Mouse (Mus musculus): ENCODE measurements at regions not wholly inside any gene's neighbourhood (a gene's known extent, or its start where the extent isn't known, plus 50 kb on each side); places are given as distances from the start of the nearest gene placed in this dataset.

GRCm38 (mm10) chr1:33271437-33272145 is 398.0 kb downstream of the Prim2 start:
- peak; percentile 88 for DNase-seq (ENCODE audit: low read depth, low spot score)

DNA sequence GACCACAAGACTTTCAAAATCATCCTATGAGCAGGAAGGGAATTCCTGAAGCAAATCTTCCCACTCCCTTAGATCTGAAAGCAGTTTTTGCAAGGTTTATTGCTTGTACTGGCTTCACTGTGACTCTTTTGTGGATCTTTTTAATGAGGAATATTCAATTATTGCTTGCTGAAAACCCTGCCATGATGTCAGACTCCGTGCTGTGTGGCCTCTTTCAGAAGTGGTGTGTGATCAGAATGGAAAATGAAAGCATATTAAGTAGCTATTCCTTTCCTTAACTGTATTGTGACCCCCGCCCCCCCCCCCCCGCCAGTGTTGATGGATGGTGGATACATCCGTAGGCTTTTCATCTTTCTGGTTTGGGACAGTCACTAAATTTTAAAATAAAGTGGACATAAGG is 400.4 kb downstream of the Prim2 start:
- DNase-seq (ENCODE audit: low read depth, low spot score): no peak

- no peak for DNase-seq (ENCODE audit: low read depth, low spot score)
Observed at GRCm38 (mm10) chr1:33265731-33266415, 403.7 kb downstream of the Prim2 start.

GRCm38 (mm10) chr1:33249474-33249873 is 420.1 kb downstream of the Prim2 start:
- DNase-seq (ENCODE audit: low read depth, low spot score): peak; percentile 56

GRCm38 (mm10) chr1:33247076-33247475 is 422.5 kb downstream of the Prim2 start:
- DNase-seq (ENCODE audit: low read depth, low spot score): no peak

DNA sequence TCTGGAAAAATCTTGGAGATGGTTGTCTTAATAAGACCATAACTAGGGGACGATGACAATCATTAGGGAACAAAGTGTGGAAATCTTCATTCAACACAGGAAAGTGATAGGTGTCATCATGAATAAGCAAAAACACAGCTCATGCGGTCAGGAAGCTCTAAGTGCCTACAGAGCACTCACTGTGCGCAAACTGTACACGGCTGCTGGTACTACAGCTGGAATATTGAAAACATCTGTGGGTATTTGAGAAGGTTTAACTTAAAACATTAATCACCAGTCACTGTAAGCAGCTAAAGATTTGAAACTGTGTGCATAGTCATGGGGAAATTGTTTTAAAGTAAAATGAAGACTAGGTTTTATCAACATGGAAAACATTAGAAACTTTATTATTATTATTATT is 424.4 kb downstream of the Prim2 start:
- DNase-seq (ENCODE audit: low read depth, low spot score): no peak

- DNase-seq (ENCODE audit: low read depth, low spot score): no peak
Observed at GRCm38 (mm10) chr1:33244691-33245090, 424.9 kb downstream of the Prim2 start.

GRCm38 (mm10) chr1:33222997-33223396 is 446.6 kb downstream of the Prim2 start:
- no peak for DNase-seq (ENCODE audit: low read depth, low spot score)

GRCm38 (mm10) chr1:33214815-33215214 is 454.8 kb downstream of the Prim2 start:
- no peak for DNase-seq (ENCODE audit: low read depth, low spot score)

- no peak for DNase-seq (ENCODE audit: low read depth, low spot score)
Observed at GRCm38 (mm10) chr1:33214394-33214793, 455.2 kb downstream of the Prim2 start.

DNA sequence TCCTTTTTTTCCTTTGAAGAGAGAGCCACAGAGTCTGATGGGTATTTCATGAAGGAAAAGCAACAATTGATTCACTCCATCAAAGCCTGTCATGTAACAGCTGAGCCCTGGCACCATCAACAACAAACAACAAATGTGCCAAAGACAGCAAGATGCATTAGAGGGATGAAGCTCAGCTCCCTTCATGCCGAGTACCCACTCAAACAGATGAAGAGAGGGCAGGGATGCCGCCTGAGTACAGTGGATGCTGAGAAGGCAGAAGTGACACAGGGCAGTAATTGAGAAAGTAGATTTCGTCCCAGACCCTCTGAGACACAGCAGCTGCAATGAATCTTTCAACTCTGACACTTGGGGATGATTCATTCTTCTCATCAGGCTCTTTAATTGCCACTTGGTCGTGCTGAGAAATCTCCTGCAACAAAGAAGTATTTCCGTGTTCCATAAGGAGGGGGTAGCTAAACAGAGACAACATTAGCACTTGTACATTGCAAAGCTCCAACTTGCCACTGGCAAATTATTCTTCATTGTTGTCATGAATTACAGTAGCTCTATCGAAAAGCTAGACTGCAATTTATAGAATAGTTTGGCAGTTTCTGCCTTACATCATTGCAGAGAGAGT is 467.9 kb downstream of the Prim2 start:
- DNase-seq (ENCODE audit: low read depth, low spot score): peak; percentile 33

GRCm38 (mm10) chr1:33195114-33195513 is 474.5 kb downstream of the Prim2 start:
- DNase-seq (ENCODE audit: low read depth, low spot score): peak; percentile 84

GRCm38 (mm10) chr1:33174646-33175435 is 494.8 kb downstream of the Prim2 start:
- peak; percentile 87 for DNase-seq (ENCODE audit: low read depth, low spot score)

GRCm38 (mm10) chr1:33136991-33137390 is 532.6 kb downstream of the Prim2 start:
- peak; percentile 12 for DNase-seq (ENCODE audit: low read depth, low spot score)

- no peak for DNase-seq (ENCODE audit: low read depth, low spot score)
Observed at GRCm38 (mm10) chr1:33130351-33130750, 539.2 kb downstream of the Prim2 start.

- DNase-seq (ENCODE audit: low read depth, low spot score): peak; percentile 31
Observed at GRCm38 (mm10) chr1:33125062-33125461, 544.5 kb downstream of the Prim2 start.

GRCm38 (mm10) chr1:33106286-33106685 is 559.2 kb upstream of the Gm5415 start:
- no peak for DNase-seq (ENCODE audit: low read depth, low spot score)

DNA sequence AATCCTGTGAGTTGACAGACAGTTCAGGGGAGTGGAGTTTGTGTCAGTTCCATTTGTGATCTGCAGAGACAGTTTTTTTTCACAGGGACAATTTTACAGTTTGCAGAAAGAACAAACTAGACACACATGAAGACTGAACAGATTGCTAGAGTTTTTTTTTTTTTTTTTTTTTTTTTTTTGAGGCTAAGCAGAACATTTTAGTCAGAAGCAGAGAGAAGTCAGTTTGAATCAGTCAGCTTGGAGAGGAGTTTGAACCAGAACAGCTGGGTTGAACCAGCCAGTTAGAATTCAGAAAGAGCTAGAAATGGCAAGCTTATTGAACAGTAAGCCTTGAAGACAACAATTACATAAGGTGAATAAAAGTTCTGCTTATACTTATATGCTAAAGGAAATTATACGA is 557.2 kb upstream of the Gm5415 start:
- no peak for DNase-seq (ENCODE audit: low read depth, low spot score)

DNA sequence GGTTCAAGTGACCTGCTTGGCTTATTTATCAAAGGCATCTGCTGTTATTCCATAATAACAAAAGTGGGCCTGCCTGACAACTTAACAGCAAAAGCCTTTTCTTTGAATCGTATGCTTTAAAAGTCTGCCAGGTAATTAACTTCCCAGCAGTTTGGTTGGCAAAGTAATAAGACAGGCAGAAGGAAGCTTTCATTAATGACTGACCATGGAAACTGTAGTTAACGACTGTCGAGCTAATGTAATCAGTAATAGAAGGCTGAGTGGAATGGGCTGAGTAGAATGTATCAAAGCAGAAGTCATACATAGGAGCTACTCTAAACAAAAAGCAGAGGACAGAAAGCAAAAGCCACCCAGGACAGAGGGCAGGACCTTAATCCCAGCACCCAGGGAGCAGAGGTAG is 551.0 kb upstream of the Gm5415 start:
- no peak for DNase-seq (ENCODE audit: low read depth, low spot score)

GRCm38 (mm10) chr1:33096851-33097250 is 549.8 kb upstream of the Gm5415 start:
- DNase-seq (ENCODE audit: low read depth, low spot score): peak; percentile 3

- DNase-seq (ENCODE audit: low read depth, low spot score): no peak
Observed at GRCm38 (mm10) chr1:33074551-33074950, 527.5 kb upstream of the Gm5415 start.

GRCm38 (mm10) chr1:33058010-33058409 is 510.9 kb upstream of the Gm5415 start:
- DNase-seq (ENCODE audit: low read depth, low spot score): peak; percentile 5
